Mouse (Mus musculus): ENCODE results near the gene Creb3l1.

DNA sequence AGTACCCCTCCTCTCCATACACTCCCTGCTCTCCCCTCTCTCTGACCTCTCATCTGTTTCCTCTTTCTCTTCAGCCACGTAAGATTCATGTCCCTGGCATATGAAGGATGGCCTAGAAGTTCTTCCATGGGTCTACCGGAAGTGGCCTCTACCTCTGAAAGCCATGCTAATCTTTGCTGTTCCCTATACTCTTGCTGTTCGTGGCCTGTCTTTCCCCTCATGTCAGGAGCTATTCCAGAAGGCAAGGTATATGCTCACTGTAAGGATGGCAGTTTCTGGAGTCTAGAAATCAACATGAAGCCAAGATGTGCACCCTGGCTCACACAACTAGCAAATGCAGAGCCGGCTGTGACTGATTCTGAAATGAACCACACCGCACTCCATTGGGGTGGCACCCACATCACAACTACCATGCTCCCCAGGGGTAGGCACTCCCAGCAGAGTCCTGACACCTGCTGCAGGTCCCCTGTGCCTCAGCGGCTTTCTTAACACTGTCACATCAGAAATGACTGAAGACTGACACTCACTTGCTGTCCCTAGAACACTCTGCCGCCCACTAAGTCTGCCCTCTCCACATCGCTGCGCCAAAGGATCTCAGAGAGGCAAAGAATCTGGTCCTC is 39.3 kb downstream of the Creb3l1 start:
- TF ChIP-seq EP300 (IDR thresholded peaks at IDR 0.05; ENCODE audit: insufficient read depth, low read depth, low read length) (no peak), CTCF (IDR thresholded peaks at IDR 0.05; ENCODE audit: low read depth, low read length) (no peak), POLR2A (IDR thresholded peaks at IDR 0.05; ENCODE audit: insufficient read depth, low read length) (no peak)
